In genomic region chr9:61840353-61840752, GRCm38 (mm10) we compare ENCODE assay signal across 22 mouse cellular contexts.
DNase-seq lines count a peak whose midpoint lies in the region; ATAC-seq and TF ChIP-seq lines count a peak whose summit lies in the region.
"Had no signal": no experiment of that assay in that cellular context is flagged by ENCODE, and none has a peak within 500 bp of the region (broad histone marks: within the 10 kb centered on the region; RNA-seq: fewer than 3 reads in every experiment).

No protein-coding gene starts in this region.

- no peak overlapping the region for H3K9ac ChIP-seq in limb, embryonic 14.5 days (ENCODE audit: low read depth, low read length, severe bottlenecking)
- H3K9ac ChIP-seq in lung, embryonic 16.5 days (ENCODE audit: low read length) = no peak overlapping the region
- no peak overlapping the region for H3K9ac ChIP-seq in stomach, embryonic 14.5 days (replicated peaks; ENCODE audit: low read depth, low read length)
- H3K9ac ChIP-seq in stomach, postnatal 0 days (ENCODE audit: low read length) = no peak overlapping the region
- H3K9ac ChIP-seq: forebrain, embryonic 13.5 days; hindbrain, embryonic 13.5 days had no signal

- no peak overlapping the region for H3K4me3 ChIP-seq in limb, embryonic 14.5 days (replicated peaks; ENCODE audit: low read length)
- H3K4me3 ChIP-seq in limb, embryonic 10.5 days = no peak overlapping the region
- no peak overlapping the region for H3K4me3 ChIP-seq in lung, embryonic 16.5 days (ENCODE audit: low read length)
- H3K4me3 ChIP-seq in stomach, embryonic 14.5 days (ENCODE audit: low read depth, low read length) = no peak overlapping the region
- H3K4me3 ChIP-seq in stomach, postnatal 0 days (ENCODE audit: low read depth, low read length) = no peak overlapping the region
- H3K4me3 ChIP-seq: forebrain, embryonic 10.5 days; forebrain, embryonic 13.5 days; hindbrain, embryonic 10.5 days; hindbrain, embryonic 13.5 days had no signal

- no peak for TF ChIP-seq CTCF in stomach, postnatal 0 days (IDR thresholded peaks at IDR 0.05; ENCODE audit: low read depth)

- no peaks in the 10 kb centered on the region for H3K9me3 ChIP-seq in limb, embryonic 14.5 days (ENCODE audit: control insufficient read depth, low read length)
- no peaks in the 10 kb centered on the region for H3K9me3 ChIP-seq in limb, embryonic 10.5 days (replicated peaks)
- H3K9me3 ChIP-seq in lung, embryonic 16.5 days (ENCODE audit: control insufficient read depth, low read length) = no peaks in the 10 kb centered on the region
- H3K9me3 ChIP-seq in stomach, embryonic 14.5 days (ENCODE audit: control insufficient read depth, low read depth, low read length) = no peaks in the 10 kb centered on the region
- no peaks in the 10 kb centered on the region for H3K9me3 ChIP-seq in stomach, postnatal 0 days (ENCODE audit: control insufficient read depth, low read length)
- H3K9me3 ChIP-seq: forebrain, embryonic 10.5 days; forebrain, embryonic 13.5 days; hindbrain, embryonic 10.5 days; hindbrain, embryonic 13.5 days had no signal

- peak; percentile 16 for DNase-seq in limb, embryonic 14.5 days (ENCODE audit: low spot score)
- no peak for DNase-seq in limb, embryonic 10.5 days (ENCODE audit: low spot score)
- DNase-seq in lung, postnatal 14 days = no peak
- peak; percentile 51 for DNase-seq in stomach, postnatal 0 days (ENCODE audit: low spot score)
- no peak for DNase-seq in c-Kit-positive CD71-positive TER-119-positive erythroid progenitor cells, embryonic 14.5 days (ENCODE audit: low spot score)
- DNase-seq: adrenal gland, adult 8-10 months; adrenal gland, postnatal 25 days; cerebellum, adult 18-20 months; cerebellum, adult 9-10 months; cerebellum, postnatal 14 days; gastrocnemius, postnatal 10 days; gastrocnemius, postnatal 36 days had no signal

- H3K36me3 ChIP-seq in limb, embryonic 14.5 days (ENCODE audit: control insufficient read depth, insufficient read depth, low read length) = no peaks in the 10 kb centered on the region
- no peaks in the 10 kb centered on the region for H3K36me3 ChIP-seq in limb, embryonic 10.5 days
- H3K36me3 ChIP-seq in lung, embryonic 16.5 days (ENCODE audit: control insufficient read depth, insufficient read depth, low read length) = no peaks in the 10 kb centered on the region
- H3K36me3 ChIP-seq in stomach, embryonic 14.5 days (ENCODE audit: control insufficient read depth, insufficient read depth, low read length) = no peaks in the 10 kb centered on the region
- no peaks in the 10 kb centered on the region for H3K36me3 ChIP-seq in stomach, postnatal 0 days (ENCODE audit: control insufficient read depth, insufficient read depth, low read length)
- H3K36me3 ChIP-seq: forebrain, embryonic 10.5 days; hindbrain, embryonic 10.5 days; hindbrain, embryonic 13.5 days had no signal

- no peaks in the 10 kb centered on the region for H3K27me3 ChIP-seq in limb, embryonic 14.5 days (ENCODE audit: control insufficient read depth, insufficient read depth, low read length)
- H3K27me3 ChIP-seq in limb, embryonic 10.5 days (ENCODE audit: low read depth, poor library complexity, severe bottlenecking) = no peaks in the 10 kb centered on the region
- no peaks in the 10 kb centered on the region for H3K27me3 ChIP-seq in lung, embryonic 16.5 days (ENCODE audit: control insufficient read depth, insufficient read depth, low read depth, low read length)
- H3K27me3 ChIP-seq in stomach, embryonic 14.5 days (ENCODE audit: control insufficient read depth, insufficient read depth, low read length) = no peaks in the 10 kb centered on the region
- H3K27me3 ChIP-seq in stomach, postnatal 0 days (ENCODE audit: control insufficient read depth, insufficient read depth, low read length) = no peaks in the 10 kb centered on the region
- H3K27me3 ChIP-seq: forebrain, embryonic 13.5 days; hindbrain, embryonic 13.5 days had no signal

- no peak for TF ChIP-seq POLR2A in limb, embryonic 14.5 days (IDR thresholded peaks at IDR 0.05; ENCODE audit: borderline replicate concordance, extremely low read depth, insufficient read depth, insufficient read length)

- 0 out of 2 replicates have a peak, but pooled peaks cover 9% of the 10 kb centered on the region for H3K4me1 ChIP-seq in limb, embryonic 14.5 days (ENCODE audit: control insufficient read depth, insufficient read depth, low read length)
- no peaks in the 10 kb centered on the region for H3K4me1 ChIP-seq in limb, embryonic 10.5 days
- H3K4me1 ChIP-seq in lung, embryonic 16.5 days (replicated peaks; ENCODE audit: control insufficient read depth, insufficient read depth, low read length) = 0 out of 2 replicates have a peak, but pooled peaks cover 14% of the 10 kb centered on the region
- H3K4me1 ChIP-seq in stomach, embryonic 14.5 days (ENCODE audit: control insufficient read depth, insufficient read depth, low read length) = 0 out of 2 replicates have a peak, but pooled peaks cover 4% of the 10 kb centered on the region
- H3K4me1 ChIP-seq in stomach, postnatal 0 days (replicated peaks; ENCODE audit: control insufficient read depth, insufficient read depth) = no peaks in the 10 kb centered on the region
- H3K4me1 ChIP-seq: hindbrain, embryonic 13.5 days had no signal

- 52% methylated on average over 7 of the region's 7 CpGs for whole genome bisulfite sequencing in limb, embryonic 14.5 days
- WGBS in limb, embryonic 10.5 days = 88% methylated on average over 7 of the region's 7 CpGs
- WGBS in lung, embryonic 16.5 days = 51% methylated on average over 7 of the region's 7 CpGs
- WGBS in stomach, embryonic 14.5 days = 42% methylated on average over 7 of the region's 7 CpGs
- WGBS in stomach, postnatal 0 days = 24% methylated on average over 7 of the region's 7 CpGs

- TF ChIP-seq EP300 in stomach, postnatal 0 days (optimal IDR thresholded peaks at IDR 0.05) = no peak

- no peak for ATAC-seq in limb, embryonic 14.5 days (ENCODE audit: low FRiP score, low read depth)
- ATAC-seq in lung, embryonic 16.5 days (ENCODE audit: low read depth) = peak; percentile 59
- peak; percentile 79; the same call in 1 of the 2 replicates for ATAC-seq in stomach, embryonic 14.5 days (ENCODE audit: insufficient number of reproducible peaks, insufficient read depth, low FRiP score, low read depth)
- peak; percentile 55 for ATAC-seq in stomach, postnatal 0 days (ENCODE audit: low FRiP score, low TSS enrichment)
- ATAC-seq in inflammation-experienced regulatory T-cells, adult 6 months = no peak
- ATAC-seq: activated CD4-positive, CD25-positive, alpha-beta regulatory T cell, adult 4 months; forebrain, embryonic 13.5 days; forebrain, embryonic 16.5 days had no signal

- no peak overlapping the region for H3K27ac ChIP-seq in limb, embryonic 14.5 days (replicated peaks; ENCODE audit: low read depth, low read length)
- no peak overlapping the region for H3K27ac ChIP-seq in limb, embryonic 10.5 days
- H3K27ac ChIP-seq in lung, embryonic 16.5 days (ENCODE audit: low read length) = no peak overlapping the region
- no peak overlapping the region for H3K27ac ChIP-seq in stomach, embryonic 14.5 days (ENCODE audit: low read length)
- no peak overlapping the region for H3K27ac ChIP-seq in stomach, postnatal 0 days (replicated peaks)
- H3K27ac ChIP-seq: forebrain, embryonic 10.5 days; forebrain, embryonic 13.5 days; hindbrain, embryonic 10.5 days; hindbrain, embryonic 13.5 days had no signal

- no peak overlapping the region for H3K4me2 ChIP-seq in limb, embryonic 14.5 days (replicated peaks; ENCODE audit: low read depth, low read length, severe bottlenecking)
- no peak overlapping the region for H3K4me2 ChIP-seq in lung, embryonic 16.5 days (ENCODE audit: low read depth, low read length)
- no peak overlapping the region for H3K4me2 ChIP-seq in stomach, embryonic 14.5 days (replicated peaks; ENCODE audit: low read depth, low read length)
- H3K4me2 ChIP-seq in stomach, postnatal 0 days (replicated peaks; ENCODE audit: low read depth) = no peak overlapping the region
- H3K4me2 ChIP-seq: forebrain, embryonic 13.5 days; heart, embryonic 11.5 days; hindbrain, embryonic 13.5 days had no signal

Comparison
In these comparisons a context has a peak if more than half of its experiments do, and no peak if none do; other contexts are left out.
1. DNase-seq: peak in limb, embryonic 14.5 days (single experiment) and stomach, postnatal 0 days (single experiment); none in limb, embryonic 10.5 days (single experiment), lung, postnatal 14 days (single experiment) and c-Kit-positive CD71-positive TER-119-positive erythroid progenitor cells, embryonic 14.5 days (single experiment).
2. ATAC-seq: peak in lung, embryonic 16.5 days (single experiment), stomach, embryonic 14.5 days (single experiment) and stomach, postnatal 0 days (single experiment); none in limb, embryonic 14.5 days (single experiment) and inflammation-experienced regulatory T-cells, adult 6 months (single experiment).